In genomic region chr10:26949667-26950066, GRCm38 (mm10) we compare ENCODE assay signal across 15 mouse cellular contexts.
A peak's percentile ranks its signal among the peaks of the same experiment; 100 is the strongest.
DNase-seq lines count a peak whose midpoint lies in the region; ATAC-seq lines count a peak whose summit lies in the region.
"Had no signal": no experiment of that assay in that cellular context is flagged by ENCODE, and none has a peak within 500 bp of the region (broad histone marks: within the 10 kb centered on the region; RNA-seq: fewer than 3 reads in every experiment).

No protein-coding gene starts in this region.

- no peaks in the 10 kb centered on the region for H3K27me3 ChIP-seq in heart, embryonic 12.5 days (replicated peaks)
- no peaks in the 10 kb centered on the region for H3K27me3 ChIP-seq in liver, embryonic 16.5 days (ENCODE audit: control insufficient read depth, insufficient read depth, low read depth, low read length)
- H3K27me3 ChIP-seq: midbrain, embryonic 12.5 days; neural tube, embryonic 13.5 days had no signal

- H3K27ac ChIP-seq in heart, embryonic 12.5 days (ENCODE audit: poor library complexity, severe bottlenecking), result no peak overlapping the region
- no peak overlapping the region; the same call in 1 of the 2 replicates for H3K27ac ChIP-seq in liver, embryonic 16.5 days (ENCODE audit: low read length)
- H3K27ac ChIP-seq: forebrain, embryonic 10.5 days; midbrain, embryonic 12.5 days; neural tube, embryonic 13.5 days had no signal

- H3K36me3 ChIP-seq in heart, embryonic 12.5 days, result no peaks in the 10 kb centered on the region
- no peaks in the 10 kb centered on the region for H3K36me3 ChIP-seq in liver, embryonic 16.5 days (ENCODE audit: control insufficient read depth, insufficient read depth)
- H3K36me3 ChIP-seq: forebrain, embryonic 10.5 days; midbrain, embryonic 12.5 days; neural tube, embryonic 13.5 days had no signal

- H3K9ac ChIP-seq in heart, embryonic 12.5 days, result no peak overlapping the region
- no peak overlapping the region for H3K9ac ChIP-seq in liver, embryonic 16.5 days (ENCODE audit: low read depth, low read length)
- H3K9ac ChIP-seq: midbrain, embryonic 12.5 days; neural tube, embryonic 13.5 days had no signal

- peak; percentile 5 for DNase-seq in heart, postnatal 4 days
- peak; percentile 51 for DNase-seq in ES-CJ7 (ENCODE audit: low read depth, low spot score)
- DNase-seq in c-Kit-positive CD71-positive TER-119-positive erythroid progenitor cells, embryonic 14.5 days (ENCODE audit: low spot score), result peak; percentile 48
- no peak for DNase-seq in B cell, adult 2 months
- no peak for DNase-seq in kidney, adult 18-20 months
- DNase-seq: cerebellum, adult 11-12 months; lung, postnatal 10 days; retina, postnatal 1 day had no signal

- WGBS in heart, embryonic 12.5 days, result 53% methylated on average over 8 of the region's 8 CpGs
- 54% methylated on average over 8 of the region's 8 CpGs for WGBS in liver, embryonic 16.5 days (ENCODE audit: insufficient replicate concordance)

- no peak overlapping the region for H3K4me2 ChIP-seq in heart, embryonic 12.5 days
- H3K4me2 ChIP-seq in liver, embryonic 16.5 days (ENCODE audit: low read depth, low read length), result peak overlapping the region; percentile 55
- H3K4me2 ChIP-seq: heart, embryonic 11.5 days; midbrain, embryonic 12.5 days; neural tube, embryonic 13.5 days had no signal

- no peaks in the 10 kb centered on the region; the same call in 1 of the 2 replicates for H3K4me1 ChIP-seq in heart, embryonic 12.5 days (replicated peaks)
- peaks cover 9% of the 10 kb centered on the region for H3K4me1 ChIP-seq in liver, embryonic 16.5 days (ENCODE audit: control insufficient read depth, low read depth, low read length)
- H3K4me1 ChIP-seq: forebrain, embryonic 10.5 days; midbrain, embryonic 12.5 days; neural tube, embryonic 13.5 days had no signal

- no peak for ATAC-seq in heart, embryonic 12.5 days (ENCODE audit: insufficient number of reproducible peaks, low FRiP score)
- ATAC-seq in liver, embryonic 16.5 days (ENCODE audit: low read depth), result peak; percentile 64
- ATAC-seq: CD4-positive, CD25-positive, alpha-beta regulatory T cell, adult 4 months had no signal

- no peaks in the 10 kb centered on the region for H3K9me3 ChIP-seq in heart, embryonic 12.5 days (replicated peaks)
- H3K9me3 ChIP-seq in liver, embryonic 16.5 days (replicated peaks; ENCODE audit: control insufficient read depth, low read length), result no peaks in the 10 kb centered on the region
- H3K9me3 ChIP-seq: forebrain, embryonic 10.5 days; midbrain, embryonic 12.5 days; neural tube, embryonic 13.5 days had no signal

- H3K4me3 ChIP-seq in heart, embryonic 12.5 days, result no peak overlapping the region
- H3K4me3 ChIP-seq in liver, embryonic 16.5 days (ENCODE audit: low read depth, low read length), result peak overlapping the region; percentile 48
- H3K4me3 ChIP-seq: forebrain, embryonic 10.5 days; midbrain, embryonic 12.5 days; neural tube, embryonic 13.5 days had no signal

Comparison
In these comparisons a context has a peak if more than half of its experiments do, and no peak if none do; other contexts are left out.
1. DNase-seq: peak in heart, postnatal 4 days (single experiment), ES-CJ7 (single experiment) and c-Kit-positive CD71-positive TER-119-positive erythroid progenitor cells, embryonic 14.5 days (single experiment); none in B cell, adult 2 months (0 of 2) and kidney, adult 18-20 months (single experiment).